Mouse (Mus musculus): ENCODE measurements around the gene Celf6.

- TF ChIP-seq CTCF (IDR thresholded peaks at IDR 0.05; ENCODE audit: borderline replicate concordance, control insufficient read depth, extremely low read depth, insufficient read depth, low read length, poor library complexity): no peak
- TF ChIP-seq POLR2A (IDR thresholded peaks at IDR 0.05; ENCODE audit: control insufficient read depth, extremely low read depth, insufficient read depth, low read length, poor library complexity): no peak
Observed at GRCm38 (mm10) chr9:59588252-59588651, 10.5 kb downstream of the Celf6 start.

Data from thymus, adult 2 months (tissue).